Mouse (Mus musculus): Measurements from ENCODE around the gene Ofcc1.

Ofcc1 gene

GRCm38 (mm10) chr13:40243821-40244220, 117.4 kb downstream of the Ofcc1 start:
- no peak for DNase-seq (ENCODE audit: extremely low read depth, low read depth)

GRCm38 (mm10) chr13:40236356-40236755, 124.9 kb downstream of the Ofcc1 start:
- no peak for DNase-seq (ENCODE audit: extremely low read depth, low read depth)

GRCm38 (mm10) chr13:40208314-40208713, 152.9 kb downstream of the Ofcc1 start:
- DNase-seq (ENCODE audit: extremely low read depth, low read depth), result no peak

GRCm38 (mm10) chr13:40181786-40182185, 179.5 kb downstream of the Ofcc1 start:
- DNase-seq (ENCODE audit: extremely low read depth, low read depth), result no peak

- DNase-seq (ENCODE audit: extremely low read depth, low read depth), result no peak
Measured at GRCm38 (mm10) chr13:40171775-40172174, 189.5 kb downstream of the Ofcc1 start.

DNA sequence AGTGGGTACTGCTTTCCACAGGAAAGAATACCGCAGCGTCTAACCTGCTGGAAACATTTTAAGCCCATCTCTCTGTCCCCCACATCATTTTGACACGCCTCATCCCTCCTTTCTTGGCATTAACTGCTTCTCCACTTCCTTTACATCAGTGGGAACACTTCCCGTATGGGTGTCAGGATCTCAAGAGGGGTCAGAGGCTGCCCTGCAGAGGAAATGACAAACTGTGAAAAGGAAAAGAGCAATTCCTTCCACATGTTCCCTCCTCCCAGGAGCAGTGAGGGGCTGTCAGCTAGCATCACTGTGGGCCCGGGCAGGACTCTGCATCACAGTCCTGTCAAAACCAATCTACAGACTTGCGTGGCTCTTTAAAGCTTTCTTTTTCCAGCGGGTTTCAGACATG, 193.4 kb downstream of the Ofcc1 start:
- DNase-seq (ENCODE audit: extremely low read depth, low read depth), result no peak

- no peak for DNase-seq (ENCODE audit: extremely low read depth, low read depth)
Measured at GRCm38 (mm10) chr13:40155466-40155865, 205.8 kb downstream of the Ofcc1 start.

GRCm38 (mm10) chr13:40139906-40140305, 221.3 kb downstream of the Ofcc1 start:
- DNase-seq (ENCODE audit: extremely low read depth, low read depth), result no peak

DNA sequence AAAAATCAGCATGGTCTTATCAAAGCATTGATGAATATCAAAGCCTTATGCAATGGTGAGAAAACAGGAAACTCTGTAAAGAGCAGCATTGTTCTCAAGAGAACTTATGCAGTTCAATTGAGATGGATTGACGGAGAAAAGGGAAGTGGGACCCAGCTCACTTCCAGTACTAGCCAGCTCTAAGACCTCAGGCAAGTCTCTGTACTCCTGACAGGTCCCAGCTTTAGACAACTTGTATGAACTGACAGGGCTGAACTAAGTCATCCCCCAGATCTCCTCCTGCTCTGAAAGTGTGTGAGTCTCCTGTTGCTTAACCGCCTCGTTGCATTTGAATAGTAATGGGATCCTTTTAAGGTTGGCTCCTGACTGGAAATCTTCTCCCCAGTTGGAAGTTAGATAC, 225.2 kb downstream of the Ofcc1 start:
- no peak for DNase-seq (ENCODE audit: extremely low read depth, low read depth)

DNA sequence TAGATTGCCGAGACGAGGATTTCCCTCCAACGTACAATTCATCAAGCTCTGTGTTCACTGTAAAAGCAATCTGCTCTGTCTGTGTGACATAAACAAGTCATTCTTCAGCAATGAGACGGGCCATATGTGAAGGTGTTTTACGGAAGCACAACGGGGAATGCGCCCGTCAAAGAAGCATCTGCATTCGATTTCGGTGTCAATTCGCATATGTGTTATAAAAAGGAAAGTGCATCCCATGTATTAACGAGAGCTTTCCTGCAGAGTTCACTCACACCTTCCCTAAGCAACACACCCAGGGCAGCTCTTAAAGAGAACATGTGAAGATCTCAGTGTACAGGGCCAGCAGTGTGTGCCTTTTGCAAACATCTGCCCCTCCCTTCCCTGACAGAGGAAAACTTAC, 225.6 kb downstream of the Ofcc1 start:
- DNase-seq (ENCODE audit: extremely low read depth, low read depth), result no peak

- DNase-seq (ENCODE audit: extremely low read depth, low read depth), result no peak
Measured at GRCm38 (mm10) chr13:40123868-40124267, 237.4 kb downstream of the Ofcc1 start.

DNA sequence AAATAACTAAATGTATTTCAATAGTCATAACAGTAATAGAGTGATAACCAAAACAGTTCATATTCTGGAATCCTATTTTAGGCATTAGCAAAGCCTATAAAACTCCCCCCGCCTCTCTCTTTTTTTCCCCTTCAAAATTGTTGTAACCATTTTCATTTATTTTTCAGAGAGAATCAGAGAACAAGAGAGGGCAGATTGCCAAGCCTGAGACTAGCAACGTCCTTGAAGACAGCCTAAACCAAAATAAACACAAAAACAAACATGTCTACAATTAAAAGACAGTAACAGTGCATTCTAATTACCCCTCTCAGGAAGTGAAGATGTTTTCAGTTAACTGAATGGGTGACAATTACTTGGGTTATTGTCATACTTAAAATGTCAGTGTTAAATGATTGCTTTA, 248.9 kb downstream of the Ofcc1 start:
- no peak for DNase-seq (ENCODE audit: extremely low read depth, low read depth)

DNA sequence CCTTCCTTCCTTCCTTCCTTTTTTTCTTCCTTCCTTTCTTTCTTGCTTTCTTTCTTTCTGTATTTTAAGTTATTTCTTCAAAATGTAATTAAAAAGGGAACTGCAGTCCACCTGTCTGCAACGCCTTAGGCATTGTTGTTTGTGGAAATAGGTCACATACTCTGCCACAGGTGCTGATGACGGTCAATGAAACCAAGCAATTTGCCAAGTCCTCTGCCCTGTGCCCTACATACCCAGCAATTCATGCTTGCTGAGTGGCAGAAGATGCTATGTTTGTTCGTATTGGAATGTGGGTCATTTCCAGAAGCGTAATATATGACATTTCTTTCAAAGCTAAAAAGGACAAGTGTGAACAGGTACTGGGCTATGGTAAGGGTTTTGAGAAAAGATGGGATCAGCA, 285.0 kb downstream of the Ofcc1 start:
- DNase-seq (ENCODE audit: extremely low read depth, low read depth), result no peak

DNA sequence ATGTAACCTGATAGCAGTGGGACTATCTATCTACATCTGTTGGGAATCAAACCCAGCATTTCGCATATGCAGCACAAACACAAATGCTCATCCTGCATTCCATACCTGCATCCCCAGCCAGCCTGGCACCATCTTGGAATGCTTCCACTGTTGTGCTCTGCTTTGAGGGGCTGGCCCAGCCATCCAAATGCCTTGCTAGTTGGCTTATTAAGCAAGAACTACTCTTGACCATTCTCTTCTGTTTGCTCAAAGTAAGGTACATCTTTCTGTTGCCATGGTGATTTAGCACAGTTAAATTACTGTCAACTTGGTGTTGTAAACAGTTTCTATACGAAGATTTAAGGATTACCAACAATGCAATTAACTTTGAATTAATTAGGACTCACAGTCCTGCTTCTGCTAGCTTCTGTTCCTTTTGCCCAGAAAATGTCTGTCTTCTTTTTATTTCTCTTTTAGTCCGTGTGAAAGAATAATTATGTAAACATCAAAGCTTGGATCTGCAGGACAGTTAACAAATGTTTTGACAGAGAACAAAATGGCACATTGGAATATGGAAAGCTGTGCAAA, 286.3 kb downstream of the Ofcc1 start:
- DNase-seq (ENCODE audit: extremely low read depth, low read depth), result no peak

DNA sequence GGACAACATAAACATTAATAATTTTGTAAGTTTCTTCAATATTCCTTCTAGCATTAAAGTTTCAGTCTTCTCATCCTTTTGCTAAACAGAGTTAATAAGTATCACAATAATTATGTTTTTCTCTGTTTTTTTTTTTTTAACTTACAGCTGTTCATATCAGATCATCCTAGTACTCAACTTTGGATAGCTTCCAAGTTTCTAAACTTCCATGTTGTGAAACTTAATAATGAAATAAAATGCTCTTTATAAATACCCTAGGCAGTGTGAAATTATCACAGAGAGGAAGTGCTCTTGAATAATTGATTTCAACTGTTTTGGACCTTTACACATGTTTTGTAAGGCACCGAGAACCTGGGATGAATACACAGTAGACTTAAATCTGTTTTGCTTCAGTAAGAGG, 291.2 kb downstream of the Ofcc1 start:
- DNase-seq (ENCODE audit: extremely low read depth, low read depth), result no peak

- DNase-seq (ENCODE audit: extremely low read depth, low read depth), result no peak
Measured at GRCm38 (mm10) chr13:40061281-40061680, 300.0 kb downstream of the Ofcc1 start.

GRCm38 (mm10) chr13:40037881-40038280, 323.4 kb downstream of the Ofcc1 start:
- no peak for DNase-seq (ENCODE audit: extremely low read depth, low read depth)

- DNase-seq (ENCODE audit: extremely low read depth, low read depth), result no peak
Measured at GRCm38 (mm10) chr13:40036981-40037765, 324.1 kb downstream of the Ofcc1 start.

GRCm38 (mm10) chr13:40029426-40029825, 331.8 kb downstream of the Ofcc1 start:
- no peak for DNase-seq (ENCODE audit: extremely low read depth, low read depth)

DNA sequence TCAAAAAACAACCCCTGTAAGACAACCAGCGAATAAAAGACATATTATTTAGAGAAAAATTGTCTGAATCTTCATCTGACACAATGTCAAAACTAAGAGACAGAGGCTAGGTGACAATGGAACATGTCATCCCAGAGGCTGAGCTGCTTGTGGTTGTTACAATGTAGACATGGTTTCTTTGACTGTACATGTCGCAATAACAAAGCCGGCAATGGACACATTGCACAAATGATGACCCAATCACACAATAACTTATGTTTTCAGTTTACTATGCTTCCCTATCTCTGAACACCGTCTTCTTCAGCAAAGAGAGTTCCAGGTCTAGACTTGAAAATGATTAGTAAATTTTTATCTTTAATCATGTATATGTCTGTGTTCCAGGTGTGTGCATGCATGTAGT, 332.4 kb downstream of the Ofcc1 start:
- DNase-seq (ENCODE audit: extremely low read depth, low read depth), result no peak

- DNase-seq (ENCODE audit: extremely low read depth, low read depth), result no peak
Measured at GRCm38 (mm10) chr13:40025816-40026215, 335.4 kb downstream of the Ofcc1 start.

GRCm38 (mm10) chr13:40023201-40023777, 338.0 kb downstream of the Ofcc1 start:
- no peak for DNase-seq (ENCODE audit: extremely low read depth, low read depth)

- no peak for DNase-seq (ENCODE audit: extremely low read depth, low read depth)
Measured at GRCm38 (mm10) chr13:40022609-40023008, 338.6 kb downstream of the Ofcc1 start.
